Mouse (Mus musculus) liver, postnatal 0 days (tissue): ENCODE results near the gene Man2b1.

Experiments used
- CTCF ChIP-seq: sonication (generic); IDR thresholded peaks from 2 replicates; pipeline ENCODE4 v1.5.1; 2016; ENCODE audit warnings: antibody characterized with exemption, low read depth
- EP300 ChIP-seq: IDR thresholded peaks from 2 replicates; pipeline ENCODE4 v1.6.1; 2016; ENCODE audit warnings: antibody characterized with exemption, low read depth, mild to moderate bottlenecking

GRCm38 (mm10) chr8:85074617-85075016, 8.5 kb upstream of the Man2b1 start:
- no peak for TF ChIP-seq CTCF
- no peak for TF ChIP-seq EP300
